Mouse (Mus musculus): ENCODE data around the gene Lefty1.
"Not testable (repeated sequence)": the region's sequence is repeated elsewhere in the genome, so short reads cannot be mapped to it uniquely, and the experiment has no call there.

Lefty1 gene

DNA sequence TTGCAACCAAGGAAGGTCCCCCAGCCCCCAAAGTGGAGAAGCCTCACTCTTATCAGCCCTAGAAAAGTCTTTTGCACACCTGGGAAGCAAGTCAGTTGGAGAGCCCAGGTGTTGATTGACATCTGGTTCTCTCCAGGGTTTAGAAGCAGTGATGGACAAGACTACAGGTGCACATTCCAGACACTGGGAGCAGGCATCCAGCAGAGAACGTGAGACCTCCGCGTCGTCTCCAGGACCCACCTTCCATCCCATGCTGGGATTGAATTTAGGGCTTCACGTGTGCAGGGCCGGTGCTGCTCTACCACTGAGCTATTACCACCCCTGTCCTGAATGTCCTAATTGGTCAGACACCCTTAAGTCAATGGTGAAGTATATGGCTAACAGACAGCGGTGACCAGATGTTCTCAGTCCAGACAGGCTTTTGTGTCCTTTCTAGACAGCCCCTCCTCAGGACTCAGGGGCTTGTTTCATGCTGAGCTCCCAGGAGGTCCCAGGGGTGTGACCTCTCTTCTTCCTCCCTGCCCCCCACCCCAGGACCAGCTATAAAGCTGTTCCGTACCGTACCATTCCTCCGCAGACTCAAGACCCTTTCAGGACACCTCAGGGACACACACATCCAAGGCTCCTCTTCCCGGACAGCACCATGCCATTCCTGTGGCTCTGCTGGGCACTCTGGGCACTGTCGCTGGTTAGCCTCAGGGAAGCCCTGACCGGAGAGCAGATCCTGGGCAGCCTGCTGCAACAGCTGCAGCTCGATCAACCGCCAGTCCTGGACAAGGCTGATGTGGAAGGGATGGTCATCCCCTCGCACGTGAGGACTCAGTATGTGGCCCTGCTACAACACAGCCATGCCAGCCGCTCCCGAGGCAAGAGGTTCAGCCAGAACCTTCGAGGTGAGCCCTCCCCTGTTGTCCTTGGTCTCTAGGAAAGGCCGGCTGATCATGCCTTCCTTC, at the start of gene Lefty1:
Gene Lefty1, plus strand, starts transcription at position 556 of the 953 bp plus-strand sequence.
- DNase-seq (ENCODE audit: extremely low spot score, low read depth, low spot score) = no peak

DNA sequence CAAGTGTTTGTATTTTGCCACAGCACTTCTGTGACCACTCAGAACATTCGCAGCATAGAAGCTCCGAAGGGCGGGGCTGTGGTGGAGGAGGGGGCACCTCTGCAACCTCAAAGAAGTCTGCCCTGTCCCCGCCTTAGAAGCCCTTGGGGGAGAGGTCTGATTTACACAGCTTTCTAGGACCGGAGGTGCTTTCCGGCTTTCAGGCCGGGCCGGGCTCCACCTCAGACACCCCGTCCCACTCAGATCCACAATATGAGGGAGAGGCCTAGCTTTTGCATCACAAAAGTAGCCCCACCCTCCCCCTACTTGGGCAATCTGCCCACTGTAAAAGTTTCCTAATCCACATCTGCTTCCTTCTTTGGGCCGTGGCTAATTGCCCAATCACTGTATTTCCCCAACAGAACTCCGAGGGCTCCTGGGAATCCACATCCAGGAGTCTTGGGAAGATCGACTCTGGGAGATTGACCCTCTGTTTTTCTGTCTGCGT, 46.2 kb upstream of the Lefty1 start:
- no peak for DNase-seq (ENCODE audit: extremely low spot score, low read depth, low spot score)

DNA sequence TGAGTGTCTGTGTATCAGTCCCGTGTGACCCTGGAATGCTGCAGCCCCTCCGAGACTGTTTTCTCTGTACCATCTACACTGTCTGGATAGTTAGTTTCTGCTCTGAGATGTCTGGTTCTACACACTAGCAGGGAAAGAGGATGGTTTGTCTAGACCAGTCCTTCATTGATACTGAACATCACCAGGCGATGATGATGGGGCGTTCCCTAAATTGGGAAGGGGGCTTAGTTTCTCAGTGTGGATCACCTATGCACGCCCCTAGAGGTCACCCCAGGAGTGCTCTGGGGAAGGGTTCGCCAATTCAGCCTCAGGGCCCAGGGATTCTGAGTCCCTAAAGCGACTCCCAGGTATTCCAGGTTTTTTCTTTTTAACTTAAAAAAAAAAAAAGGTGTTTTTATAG, 45.6 kb upstream of the Lefty1 start:
- DNase-seq (ENCODE audit: extremely low spot score, low read depth, low spot score) = no peak

- no peak for DNase-seq (ENCODE audit: extremely low spot score, low read depth, low spot score)
Observed at GRCm38 (mm10) chr1:180889841-180890240, 45.0 kb upstream of the Lefty1 start.

DNA sequence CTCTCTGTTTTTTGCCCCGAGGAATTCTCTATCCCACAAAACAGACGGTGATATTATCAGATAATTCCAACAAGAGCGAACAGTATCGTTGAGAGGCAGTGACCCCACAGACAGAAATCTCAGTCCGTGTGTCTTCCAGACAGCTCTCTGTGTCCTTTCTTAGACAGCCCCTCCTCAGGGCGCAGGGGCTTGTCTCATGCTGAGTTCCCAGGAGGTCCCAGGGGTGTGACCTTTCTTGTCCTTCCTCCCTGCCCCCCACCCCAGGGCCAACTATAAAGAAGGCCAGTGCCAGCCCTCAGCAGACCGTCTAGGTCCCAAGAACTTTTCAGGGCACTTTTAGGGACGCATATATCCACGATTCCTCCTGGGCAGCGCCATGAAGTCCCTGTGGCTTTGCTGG, 42.0 kb upstream of the Lefty1 start, which contains the start of gene Lefty2:
Gene Lefty2, plus strand, starts transcription at position 301 of the 400 bp plus-strand sequence.
- DNase-seq (ENCODE audit: extremely low spot score, low read depth, low spot score) = no peak

- DNase-seq (ENCODE audit: extremely low spot score, low read depth, low spot score) = not testable (repeated sequence)
Observed at GRCm38 (mm10) chr1:180894088-180894987, 40.5 kb upstream of the Lefty1 start.

DNA sequence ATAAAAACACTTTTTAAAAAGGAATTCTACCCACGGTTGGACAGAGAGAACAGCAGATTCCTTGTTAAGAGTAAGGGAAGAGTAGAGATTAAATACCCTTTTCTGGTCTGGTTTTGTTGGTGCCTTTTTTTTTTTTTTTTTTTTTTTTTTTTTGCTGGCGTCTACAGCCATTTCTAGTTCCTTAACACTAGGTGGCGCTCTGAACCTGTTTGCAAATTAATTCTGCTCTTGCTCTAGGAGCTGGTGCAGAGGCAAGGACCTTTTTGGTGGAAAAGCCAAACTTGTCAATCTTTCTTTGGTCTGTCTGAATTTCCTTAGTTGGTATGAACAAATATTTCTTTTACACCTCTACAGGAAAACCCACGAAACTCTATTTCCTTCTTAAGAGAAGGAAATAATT, 33.7 kb upstream of the Lefty1 start:
- no peak for DNase-seq (ENCODE audit: extremely low spot score, low read depth, low spot score)

GRCm38 (mm10) chr1:180902915-180903314, 31.9 kb upstream of the Lefty1 start:
- no peak for DNase-seq (ENCODE audit: extremely low spot score, low read depth, low spot score)

- DNase-seq (ENCODE audit: extremely low spot score, low read depth, low spot score) = no peak
Observed at GRCm38 (mm10) chr1:180903666-180904038, 31.2 kb upstream of the Lefty1 start.

GRCm38 (mm10) chr1:180904039-180904814, 30.6 kb upstream of the Lefty1 start, which contains the start of gene Pycr2:
Gene Pycr2 (plus strand): TSS chr1:180904293.
- no peak for DNase-seq (ENCODE audit: extremely low spot score, low read depth, low spot score)

DNA sequence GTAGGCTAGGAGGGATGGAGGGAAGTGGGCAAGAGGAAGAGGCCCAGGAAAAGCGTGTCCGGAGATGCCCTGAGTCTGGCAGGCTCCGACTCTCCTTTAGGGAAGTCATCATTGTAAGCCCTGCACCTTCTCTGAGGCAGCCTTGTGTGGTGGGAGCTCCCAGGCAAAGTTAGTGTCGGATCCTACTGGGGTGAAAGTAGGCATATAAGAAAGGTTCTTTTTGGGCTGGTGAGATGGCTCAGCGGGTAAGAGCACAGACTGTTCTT, 30.1 kb upstream of the Lefty1 start:
- no peak for DNase-seq (ENCODE audit: extremely low spot score, low read depth, low spot score)

- DNase-seq (ENCODE audit: extremely low spot score, low read depth, low spot score) = no peak
Observed at GRCm38 (mm10) chr1:180905307-180905706, 29.5 kb upstream of the Lefty1 start.

DNA sequence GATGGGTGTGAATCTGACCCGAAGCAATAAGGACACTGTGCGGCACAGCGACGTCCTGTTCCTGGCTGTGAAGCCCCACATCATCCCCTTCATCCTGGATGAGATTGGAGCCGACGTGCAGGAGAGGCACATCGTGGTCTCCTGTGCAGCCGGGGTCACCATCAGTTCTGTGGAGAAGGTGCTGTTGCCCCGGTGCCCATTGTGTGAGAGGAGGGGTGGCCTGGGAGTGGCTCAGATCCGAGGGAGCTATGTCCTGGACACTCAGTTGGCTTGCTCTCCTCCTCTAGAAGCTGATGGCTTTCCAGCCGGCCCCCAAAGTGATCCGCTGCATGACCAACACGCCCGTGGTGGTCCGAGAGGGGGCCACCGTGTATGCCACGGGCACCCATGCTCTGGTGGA, 28.9 kb upstream of the Lefty1 start:
- no peak for DNase-seq (ENCODE audit: extremely low spot score, low read depth, low spot score)

- no peak for DNase-seq (ENCODE audit: extremely low spot score, low read depth, low spot score)
Observed at GRCm38 (mm10) chr1:180906461-180907147, 28.2 kb upstream of the Lefty1 start.

DNA sequence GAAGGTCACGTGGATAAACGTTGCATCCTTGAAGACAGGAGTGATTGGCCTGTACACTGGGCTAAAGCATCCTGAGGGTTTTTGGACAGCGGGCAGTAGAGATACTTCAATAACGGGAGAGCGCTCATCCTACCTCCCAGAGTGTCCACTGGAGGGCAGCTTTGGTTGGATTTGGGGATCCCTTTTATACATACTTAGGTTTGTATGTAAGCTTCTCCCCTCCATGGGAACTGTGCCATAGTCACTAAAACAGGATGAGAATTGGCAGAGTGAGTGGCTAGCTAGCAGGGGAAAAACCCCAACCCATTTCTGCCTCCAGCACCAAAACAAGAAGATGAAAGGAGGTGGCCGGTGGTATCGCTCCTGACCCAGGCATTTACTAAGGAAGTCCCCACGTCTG, 23.7 kb upstream of the Lefty1 start:
- no peak for DNase-seq (ENCODE audit: extremely low spot score, low read depth, low spot score)

DNA sequence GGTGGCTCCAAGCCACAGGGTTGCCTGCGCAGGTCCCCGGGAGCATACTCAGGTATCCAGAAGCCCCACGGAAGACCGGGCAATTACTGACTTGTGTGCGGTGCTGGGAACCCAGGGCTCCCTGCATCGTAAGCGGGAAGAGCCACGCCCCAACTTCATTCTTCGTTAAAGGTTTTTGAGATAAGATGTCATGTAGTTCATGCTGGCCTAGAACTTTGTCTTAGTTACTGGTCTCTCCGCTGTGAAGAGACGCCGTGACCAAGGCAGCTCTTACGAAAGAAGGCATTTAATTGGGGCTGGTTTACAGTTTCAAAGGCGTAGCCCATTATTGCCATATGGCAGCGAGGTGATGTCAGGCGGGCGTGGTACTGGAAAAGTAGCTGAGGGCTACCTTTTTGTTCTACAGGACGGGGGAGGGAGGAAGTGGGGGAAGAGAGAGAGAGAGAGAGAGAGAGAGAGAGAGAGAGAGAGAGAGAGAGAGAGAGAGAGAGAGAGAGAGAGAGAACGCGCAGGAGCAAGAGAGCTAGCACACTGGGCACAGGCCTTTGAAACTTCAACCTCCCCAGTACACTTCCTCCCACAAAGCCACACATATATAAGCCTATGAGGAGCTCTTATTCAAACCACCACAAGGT, 23.1 kb upstream of the Lefty1 start:
- no peak for DNase-seq (ENCODE audit: extremely low spot score, low read depth, low spot score)

- DNase-seq (ENCODE audit: extremely low spot score, low read depth, low spot score) = no peak
Observed at GRCm38 (mm10) chr1:180912792-180913191, 22.0 kb upstream of the Lefty1 start.

- no peak for DNase-seq (ENCODE audit: extremely low spot score, low read depth, low spot score)
Observed at GRCm38 (mm10) chr1:180913797-180914196, 21.0 kb upstream of the Lefty1 start.

DNA sequence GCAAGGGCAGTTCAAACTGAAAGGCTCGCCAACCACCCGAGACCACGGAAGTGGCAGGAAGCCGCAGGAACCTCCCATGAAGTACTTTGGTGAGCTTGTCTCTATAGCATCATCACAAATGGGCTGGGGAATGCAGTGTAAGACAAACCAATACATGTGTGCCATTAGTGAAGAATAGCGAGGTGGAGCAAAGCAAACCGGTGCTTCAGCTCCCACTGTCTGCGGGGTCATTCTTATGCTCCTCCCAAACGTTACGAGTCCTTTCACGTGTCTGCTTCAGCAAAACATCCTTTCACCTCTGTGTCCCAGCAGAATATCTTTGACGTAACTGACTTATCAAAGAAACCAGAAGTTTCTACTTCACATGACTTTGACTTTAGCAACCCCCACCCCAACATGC, 18.4 kb upstream of the Lefty1 start:
- DNase-seq (ENCODE audit: extremely low spot score, low read depth, low spot score) = no peak

DNA sequence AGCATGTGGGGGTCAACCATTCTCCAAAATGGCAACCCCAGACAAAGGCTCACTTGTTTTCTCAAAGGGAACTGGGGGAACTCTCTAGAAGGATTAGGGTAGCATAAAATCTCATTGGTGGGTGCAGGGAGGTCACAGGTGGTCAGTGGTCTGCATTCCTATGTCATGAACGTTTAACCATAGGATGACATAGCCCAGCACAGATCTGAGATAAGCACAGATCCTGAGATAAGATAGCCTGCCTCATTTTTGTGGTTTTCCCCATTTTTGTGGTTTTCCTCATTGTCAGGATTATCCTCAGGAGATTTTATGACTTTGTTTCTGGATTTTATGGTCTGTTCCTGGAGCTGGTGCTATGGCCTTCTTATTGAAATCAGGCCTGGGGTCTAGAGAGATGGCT, 17.8 kb upstream of the Lefty1 start:
- DNase-seq (ENCODE audit: extremely low spot score, low read depth, low spot score) = no peak
